Mouse (Mus musculus): ENCODE data around the gene Ptprm.

GRCm38 (mm10) chr17:66697650-66698049 lies 656.6 kb downstream of the Ptprm start:
- TF ChIP-seq CTCF (IDR thresholded peaks at IDR 0.05; ENCODE audit: borderline replicate concordance, control insufficient read depth, extremely low read depth, insufficient read depth, low read length, poor library complexity), result no peak
- TF ChIP-seq POLR2A (IDR thresholded peaks at IDR 0.05; ENCODE audit: control insufficient read depth, extremely low read depth, insufficient read depth, low read length, poor library complexity), result no peak

Data from thymus, adult 2 months (tissue).